ENCODE assay signal across 8 mouse cellular contexts in genomic region chr10:53750275-53750954, GRCm38 (mm10). TPM values are rescaled to one million over a fixed set of nuclear protein-coding genes. Genes with fewer than 3 reads are reported as not detected.
DNase-seq lines count a peak whose midpoint lies in the region; ATAC-seq and TF ChIP-seq lines count a peak whose summit lies in the region.

No protein-coding gene starts in this region.

- WGBS in heart, embryonic 11.5 days (ENCODE audit: insufficient replicate concordance): 10% methylated on average over 39 of the region's 39 CpGs
- whole genome bisulfite sequencing in embryonic facial prominence, embryonic 12.5 days: 7% methylated on average over 39 of the region's 39 CpGs
- 8% methylated on average over 39 of the region's 39 CpGs for WGBS in hindbrain, embryonic 13.5 days
- WGBS in limb, embryonic 14.5 days: 10% methylated on average over 25 of the region's 39 CpGs
- 2% methylated on average over 39 of the region's 39 CpGs for WGBS in olfactory bulb, adult 2 months

- H3K4me3 ChIP-seq in heart, embryonic 11.5 days (ENCODE audit: low read depth, low read length): peak overlapping the region; percentile 80
- H3K4me3 ChIP-seq in embryonic facial prominence, embryonic 12.5 days: peak overlapping the region; percentile 85
- H3K4me3 ChIP-seq in hindbrain, embryonic 13.5 days: peak overlapping the region; percentile 86
- peak overlapping the region; percentile 77 for H3K4me3 ChIP-seq in limb, embryonic 14.5 days (replicated peaks; ENCODE audit: low read length)
- peak overlapping the region; percentile 83 for H3K4me3 ChIP-seq in olfactory bulb, adult 2 months (ENCODE audit: insufficient read depth, low read depth, low read length)

- no peak for TF ChIP-seq POLR2A in limb, embryonic 14.5 days (IDR thresholded peaks at IDR 0.05; ENCODE audit: borderline replicate concordance, extremely low read depth, insufficient read depth, insufficient read length)
- no peak for TF ChIP-seq POLR2A in olfactory bulb, adult 2 months (IDR thresholded peaks at IDR 0.05; ENCODE audit: insufficient read depth, low read depth, low read length)

- no peak overlapping the region for H3K27ac ChIP-seq in heart, embryonic 11.5 days (ENCODE audit: low read depth, low read length)
- H3K27ac ChIP-seq in embryonic facial prominence, embryonic 12.5 days: no peak overlapping the region
- peak overlapping the region; percentile 82 for H3K27ac ChIP-seq in hindbrain, embryonic 13.5 days
- H3K27ac ChIP-seq in limb, embryonic 14.5 days (replicated peaks; ENCODE audit: low read depth, low read length): no peak overlapping the region
- H3K27ac ChIP-seq in olfactory bulb, adult 2 months (ENCODE audit: insufficient read depth, low read depth, low read length): peak overlapping the region; percentile 58

- H3K9me3 ChIP-seq in heart, embryonic 11.5 days (replicated peaks; ENCODE audit: control insufficient read depth, low read length): no peaks in the 10 kb centered on the region
- no peaks in the 10 kb centered on the region for H3K9me3 ChIP-seq in embryonic facial prominence, embryonic 12.5 days
- H3K9me3 ChIP-seq in hindbrain, embryonic 13.5 days: no peaks in the 10 kb centered on the region
- H3K9me3 ChIP-seq in limb, embryonic 14.5 days (ENCODE audit: control insufficient read depth, low read length): no peaks in the 10 kb centered on the region

- peak overlapping the region; percentile 90 for H3K4me2 ChIP-seq in heart, embryonic 11.5 days
- peak overlapping the region; percentile 79 for H3K4me2 ChIP-seq in embryonic facial prominence, embryonic 12.5 days (replicated peaks)
- peak overlapping the region; percentile 85 for H3K4me2 ChIP-seq in hindbrain, embryonic 13.5 days
- H3K4me2 ChIP-seq in limb, embryonic 14.5 days (replicated peaks; ENCODE audit: low read depth, low read length, severe bottlenecking): peak overlapping the region; percentile 92

- H3K27me3 ChIP-seq in heart, embryonic 11.5 days (ENCODE audit: control insufficient read depth, insufficient read depth, low read length): peaks cover 12% of the 10 kb centered on the region
- no peaks in the 10 kb centered on the region for H3K27me3 ChIP-seq in embryonic facial prominence, embryonic 12.5 days
- no peaks in the 10 kb centered on the region for H3K27me3 ChIP-seq in hindbrain, embryonic 13.5 days
- no peaks in the 10 kb centered on the region for H3K27me3 ChIP-seq in limb, embryonic 14.5 days (ENCODE audit: control insufficient read depth, insufficient read depth, low read length)

- 0 out of 2 replicates have a peak, but pooled peaks cover 3% of the 10 kb centered on the region for H3K4me1 ChIP-seq in heart, embryonic 11.5 days (ENCODE audit: control insufficient read depth, insufficient read depth, low read length)
- H3K4me1 ChIP-seq in embryonic facial prominence, embryonic 12.5 days: no peaks in the 10 kb centered on the region
- H3K4me1 ChIP-seq in hindbrain, embryonic 13.5 days (replicated peaks): peaks cover 28% of the 10 kb centered on the region
- H3K4me1 ChIP-seq in limb, embryonic 14.5 days (ENCODE audit: control insufficient read depth, insufficient read depth, low read length): peaks cover 4% of the 10 kb centered on the region; the same call in 1 of the 2 replicates
- peaks cover 18% of the 10 kb centered on the region for H3K4me1 ChIP-seq in olfactory bulb, adult 2 months (ENCODE audit: control insufficient read depth, insufficient read depth, low read length)

- H3K9ac ChIP-seq in heart, embryonic 11.5 days (ENCODE audit: low read depth, low read length): peak overlapping the region; percentile 78
- H3K9ac ChIP-seq in embryonic facial prominence, embryonic 12.5 days: peak overlapping the region; percentile 70
- H3K9ac ChIP-seq in hindbrain, embryonic 13.5 days: peak overlapping the region; percentile 86
- H3K9ac ChIP-seq in limb, embryonic 14.5 days (ENCODE audit: low read depth, low read length, severe bottlenecking): peak overlapping the region; percentile 77

- peak; percentile 36; the same call in 1 of the 2 replicates for ATAC-seq in heart, embryonic 11.5 days (replicated peaks; ENCODE audit: insufficient number of reproducible peaks, low FRiP score, low TSS enrichment)
- ATAC-seq in embryonic facial prominence, embryonic 12.5 days (ENCODE audit: insufficient number of reproducible peaks, insufficient read depth, low FRiP score, low TSS enrichment): peak; percentile 23; the same call in 1 of the 2 replicates
- ATAC-seq in hindbrain, embryonic 13.5 days (ENCODE audit: low FRiP score): no peak; the same call in none of the 2 replicates
- peak; percentile 19; the same call in 1 of the 2 replicates for ATAC-seq in limb, embryonic 14.5 days (ENCODE audit: low FRiP score, low read depth)

- DNase-seq in heart, adult 11 months: no peak
- DNase-seq in Muller cell, postnatal 12 days (ENCODE audit: inconsistent ontology term): peak; percentile 37
- DNase-seq in limb, embryonic 14.5 days (ENCODE audit: low spot score): no peak
- DNase-seq in thymus, adult 18-20 months: no peak

- no peaks in the 10 kb centered on the region for H3K36me3 ChIP-seq in heart, embryonic 11.5 days (ENCODE audit: control insufficient read depth, insufficient read depth, low read length)
- no peaks in the 10 kb centered on the region for H3K36me3 ChIP-seq in embryonic facial prominence, embryonic 12.5 days
- H3K36me3 ChIP-seq in hindbrain, embryonic 13.5 days: no peaks in the 10 kb centered on the region
- H3K36me3 ChIP-seq in limb, embryonic 14.5 days (ENCODE audit: control insufficient read depth, insufficient read depth, low read length): no peaks in the 10 kb centered on the region

- TF ChIP-seq CTCF in olfactory bulb, adult 2 months (IDR thresholded peaks at IDR 0.05; ENCODE audit: insufficient read depth, low read depth, low read length): no peak

RNA-seq across cellular contexts. Expression of gene Fam184a, which starts 0.5 kb away (rescaled TPM):
- polyA plus RNA-seq in heart, embryonic 11.5 days (2014; fragmentation: Nextera tagmentation; extraction: Ambion mirVana): 3.1 and 3.3 TPM in 2 replicates
- polyA plus RNA-seq in embryonic facial prominence, embryonic 12.5 days (2016; fragmentation: Nextera tagmentation; extraction: Ambion mirVana): 6.6 and 8.4 TPM in 2 replicates
- 12.0 and 13.6 TPM in 2 replicates for polyA plus RNA-seq in hindbrain, embryonic 13.5 days (2015; fragmentation: Nextera tagmentation; extraction: Ambion mirVana)
- polyA plus RNA-seq in limb, embryonic 14.5 days (2012; rRNA removed): 9.8 and 9.9 TPM in 2 replicates
- 6.3 and 6.5 TPM in 2 replicates for polyA plus RNA-seq in limb, embryonic 14.5 days (2014; fragmentation: Nextera tagmentation; extraction: Ambion mirVana)
- not detected in 2 replicates for polyA plus RNA-seq in olfactory bulb, adult 2 months (2012; ENCODE audit: insufficient read depth, insufficient read length, low replicate concordance, missing spikeins)

Comparison
In these comparisons a context has a peak if more than half of its experiments do, and no peak if none do; other contexts are left out.
1. H3K27ac ChIP-seq: peak in hindbrain, embryonic 13.5 days (single experiment) and olfactory bulb, adult 2 months (single experiment); none in heart, embryonic 11.5 days (single experiment), embryonic facial prominence, embryonic 12.5 days (single experiment) and limb, embryonic 14.5 days (single experiment).
2. Peak in every context shown above with its lines, with median percentiles within 50 percentile points of each other: H3K4me2 ChIP-seq, H3K4me3 ChIP-seq and H3K9ac ChIP-seq.